Mouse (Mus musculus): ENCODE measurements around the gene Rpp21.

Rpp21 gene

GRCm38 (mm10) chr17:36235300-36235699 is 22.6 kb downstream of the Rpp21 start:
- peak; percentile 38 to 64 for DNase-seq

DNA sequence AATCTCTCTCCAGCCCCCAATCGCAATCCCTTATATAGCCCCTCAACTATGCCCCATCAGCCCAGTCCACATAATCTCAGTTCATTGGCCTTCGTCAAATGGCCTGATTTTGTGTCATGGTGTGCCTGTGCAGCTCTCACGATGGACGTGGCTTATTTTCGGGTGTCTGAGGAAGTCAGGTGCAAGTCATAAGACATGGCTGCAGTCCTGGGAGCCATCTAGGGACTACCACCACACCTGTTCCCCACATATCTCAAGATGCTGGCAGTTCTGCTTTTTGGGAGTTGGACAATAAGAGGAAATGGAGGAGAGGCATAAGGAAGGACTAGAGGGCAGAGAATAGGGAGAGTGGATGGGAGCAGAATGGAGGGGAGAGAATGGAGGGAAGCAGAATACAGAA is 24.3 kb downstream of the Rpp21 start:
- DNase-seq, result no peak

DNA sequence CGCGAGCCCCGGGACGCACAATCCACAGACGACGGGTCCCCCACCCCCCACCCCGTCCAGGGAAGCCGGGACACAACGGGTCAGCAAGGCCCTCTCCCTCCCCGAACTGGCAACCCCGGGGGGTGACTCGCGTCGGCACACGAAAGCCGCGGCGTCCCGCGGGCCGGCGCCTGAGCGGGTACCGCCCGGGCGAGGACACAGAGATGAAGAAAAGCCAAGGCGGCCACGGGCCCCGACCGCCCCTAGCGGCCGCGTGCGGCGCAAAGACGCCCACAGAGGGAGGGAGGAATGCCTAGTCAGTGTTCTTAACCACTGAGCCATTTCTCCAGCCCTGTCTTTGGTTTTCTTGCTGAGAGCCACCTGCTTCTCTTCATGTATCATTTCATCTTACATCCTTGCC is 26.6 kb downstream of the Rpp21 start:
- peak; percentile 64 to 86 for DNase-seq

DNA sequence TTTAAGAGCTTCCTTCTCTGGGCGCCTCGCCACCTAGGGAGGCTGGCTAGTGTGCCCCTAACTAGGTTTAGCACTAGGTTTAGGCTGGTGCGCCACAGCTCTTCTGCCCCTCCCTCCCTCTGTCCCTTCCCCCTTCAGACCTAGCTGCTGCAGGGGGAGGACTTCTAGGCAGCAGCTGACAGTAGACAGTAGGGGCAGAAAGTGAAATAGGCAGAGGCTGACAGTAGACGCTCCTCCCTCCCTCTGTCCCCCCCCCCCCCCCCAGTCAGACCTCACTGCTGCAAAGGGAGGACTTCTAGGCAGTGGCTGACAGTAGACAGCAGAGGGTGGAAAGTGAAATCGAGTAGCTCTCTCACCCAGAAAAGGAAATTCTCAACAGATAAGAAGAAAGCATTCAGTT is 28.8 kb downstream of the Rpp21 start:
- no peak for DNase-seq

GRCm38 (mm10) chr17:36226921-36227320 is 30.9 kb downstream of the Rpp21 start:
- DNase-seq, result peak in 1 of 2 experiments; percentile 48

DNA sequence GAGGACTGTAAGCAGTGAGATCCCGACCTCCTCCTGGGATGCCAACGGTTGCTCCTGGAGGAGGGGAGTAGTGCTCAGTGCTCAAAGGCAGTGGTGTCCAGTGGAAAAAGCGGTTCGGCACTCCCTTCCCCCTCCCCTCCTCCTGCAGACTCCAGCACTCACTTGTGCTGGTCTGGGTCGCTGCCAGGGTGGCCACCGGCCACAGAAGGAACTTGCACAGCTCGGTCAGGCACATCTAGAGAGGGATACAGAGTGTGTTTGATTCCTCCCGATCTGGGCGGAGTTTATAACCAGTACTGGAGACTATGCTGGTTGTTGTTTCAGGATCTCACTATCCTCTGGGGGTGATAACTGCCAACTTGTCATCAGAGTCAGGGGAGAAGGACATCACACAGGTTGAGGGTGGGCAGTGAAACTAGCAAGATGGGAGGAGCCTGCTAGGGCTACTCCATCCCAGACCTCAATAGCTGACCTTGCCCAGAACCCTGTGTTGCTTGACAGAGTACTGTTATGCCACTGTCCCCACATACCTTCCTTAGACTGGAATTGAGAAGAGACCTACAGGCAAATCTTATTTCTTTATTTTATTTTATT is 32.5 kb downstream of the Rpp21 start:
- peak in 1 of 2 experiments; percentile 22 for DNase-seq

DNA sequence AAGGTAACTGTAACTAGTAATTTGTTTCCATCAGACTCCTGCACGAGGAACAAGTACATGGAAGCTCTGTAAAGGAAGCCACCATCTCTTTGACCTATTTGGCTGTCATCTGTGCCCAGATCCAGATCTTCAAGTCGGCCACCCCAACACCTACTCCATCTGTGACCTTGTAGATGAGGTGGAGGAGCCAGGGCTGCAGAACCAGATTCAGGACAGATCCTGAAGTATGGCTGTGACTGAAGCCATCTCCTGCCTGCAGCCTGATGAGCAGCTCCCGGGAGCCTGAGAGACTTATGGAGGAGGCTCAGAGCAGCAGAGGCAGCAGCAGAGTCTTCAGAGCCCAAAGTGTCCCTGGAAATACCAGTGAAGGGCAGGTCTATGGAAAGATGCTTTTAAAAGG is 33.4 kb downstream of the Rpp21 start:
- no peak for DNase-seq

GRCm38 (mm10) chr17:36218594-36219155 is 39.2 kb downstream of the Rpp21 start:
- DNase-seq, result no peak

- DNase-seq, result no peak
Measured at GRCm38 (mm10) chr17:36215586-36215985, 42.3 kb downstream of the Rpp21 start.

DNA sequence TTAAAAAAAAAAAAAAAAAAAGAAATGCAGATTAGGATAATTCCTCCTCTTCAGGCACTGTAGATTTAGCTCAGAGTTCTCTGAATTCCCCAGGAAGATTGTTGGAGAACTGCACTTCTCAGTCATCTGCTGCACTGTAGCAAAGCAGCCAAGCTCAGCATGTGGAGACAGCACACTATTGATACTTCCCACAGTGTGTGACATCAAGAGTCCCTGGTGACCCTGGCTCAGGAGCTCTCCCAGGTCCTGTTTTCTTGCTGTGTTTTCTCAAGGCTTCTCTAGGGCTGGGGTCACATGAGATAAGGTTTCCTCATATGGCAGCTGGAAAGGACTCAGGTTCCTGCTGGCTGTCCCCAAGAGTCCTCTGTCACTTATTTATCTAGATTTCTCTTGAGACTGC is 51.0 kb downstream of the Rpp21 start:
- DNase-seq, result no peak

GRCm38 (mm10) chr17:36205862-36206261 is 52.0 kb downstream of the Rpp21 start:
- peak in 1 of 2 experiments; percentile 17 for DNase-seq
